Mouse (Mus musculus) neural tube, embryonic 15.5 days (tissue): ENCODE measurements around the gene Gm48552. TPM values are rescaled to one million over a fixed set of nuclear protein-coding genes. Genes with fewer than 3 reads are reported as not detected.

Experiments used
- ATAC-seq: fragments of 200-750 bp; cut with Nextera tagmentation; 2 replicates; pipeline ENCODE4 v1.8.0; 2017; ENCODE audit warnings: mild to moderate bottlenecking, moderate TSS enrichment, moderate library complexity; ENCODE audit not compliant: low FRiP score
- H3K27ac ChIP-seq: fragments of 300-500 bp; sonication (generic); replicated peaks from 2 replicates; pipeline ENCODE4 v1.5.1; 2015; ENCODE audit warnings: mild to moderate bottlenecking, inconsistent platforms
- H3K27me3 ChIP-seq: fragments of 300-500 bp; sonication (generic); replicated peaks from 2 replicates; pipeline ENCODE4 v1.6.1; 2015; ENCODE audit warnings: inconsistent platforms
- H3K36me3 ChIP-seq: fragments of 300-500 bp; sonication (generic); 2 replicates; pipeline ENCODE4 v1.6.1; 2015; ENCODE audit warnings: inconsistent platforms
- H3K4me1 ChIP-seq: fragments of 300-500 bp; sonication (generic); 2 replicates; pipeline ENCODE4 v1.6.1; 2015; ENCODE audit warnings: inconsistent platforms
- H3K4me2 ChIP-seq: fragments of 300-500 bp; sonication (generic); 2 replicates; pipeline ENCODE4 v1.6.1; 2015; ENCODE audit warnings: inconsistent platforms, mild to moderate bottlenecking, moderate library complexity
- H3K4me3 ChIP-seq: fragments of 300-500 bp; sonication (generic); replicated peaks from 2 replicates; pipeline ENCODE4 v1.5.1; 2015; ENCODE audit warnings: mild to moderate bottlenecking, inconsistent platforms
- H3K9ac ChIP-seq: fragments of 300-500 bp; sonication (generic); replicated peaks from 2 replicates; pipeline ENCODE4 v1.6.1; 2015; ENCODE audit warnings: mild to moderate bottlenecking, inconsistent platforms
- H3K9me3 ChIP-seq: fragments of 300-500 bp; sonication (generic); replicated peaks from 2 replicates; pipeline ENCODE4 v1.6.1; 2016; ENCODE audit warnings: inconsistent platforms
- whole genome bisulfite sequencing: fragments of 180-500 bp; shearing (Covaris S2); methylation state at CpG from one replicate; pipeline ENCODE4 v1.1.7; 2015; ENCODE audit warnings: mixed read lengths; 5-methylcytosine and 5-hydroxymethylcytosine counted together
- polyA plus RNA-seq: library from polyadenylated mRNA; unstranded; fragments of >200 nt; fragmentation: Nextera tagmentation; extraction: Ambion mirVana; gene quantifications from 2 replicates; pipeline ENCODE4 v1.2.1, GENCODE M21; 2015

The Gm48552 gene
- polyA plus RNA-seq, 1 experiment from 2014 or later: 3.4 TPM

DNA sequence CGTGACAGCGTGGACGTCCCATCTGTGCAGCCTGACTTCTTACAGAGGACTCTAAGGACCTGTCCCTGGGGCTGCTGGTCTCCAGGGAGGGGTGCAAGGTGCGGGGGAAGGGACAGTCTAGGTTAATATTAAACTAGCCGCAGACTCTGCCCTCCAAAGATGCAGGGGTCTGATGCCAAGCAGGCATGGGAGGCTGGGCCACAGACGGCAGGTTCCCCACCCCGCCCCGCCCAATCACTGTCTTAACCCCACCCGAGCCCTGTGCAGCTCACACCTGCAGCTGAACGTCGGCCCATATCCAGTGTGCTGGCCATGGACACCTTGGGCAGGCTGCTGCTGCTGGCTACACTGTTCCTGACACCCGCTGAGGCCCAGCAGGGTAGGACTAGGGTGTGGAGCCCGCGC is 4.0 kb downstream of the Gm48552 start, which contains the start of gene Smim24:
Gene Smim24 (plus strand): TSS at position 271 of the 405 bp plus-strand sequence.
- Histone ChIP-seq H3K4me1 (peaks cover 43% of the 10 kb centered on the region), H3K4me2 (peak within 1 kb of the TSS; percentile 50), H3K36me3 (peaks cover 20% of the 10 kb centered on the region), H3K9ac (peak within 1 kb of the TSS; percentile 17; the same call in 1 of the 2 replicates), H3K9me3 (no peaks in the 10 kb centered on the region), H3K27me3 (no peaks in the 10 kb centered on the region), H3K4me3 (peak within 1 kb of the TSS; percentile 17; the same call in 1 of the 2 replicates), H3K27ac (0 out of 2 replicates have a peak within 1 kb of the TSS, but pooled peaks have one; percentile 13)
- 69% methylated on average over 14 of the region's 14 CpGs for WGBS
- ATAC-seq: no peak

DNA sequence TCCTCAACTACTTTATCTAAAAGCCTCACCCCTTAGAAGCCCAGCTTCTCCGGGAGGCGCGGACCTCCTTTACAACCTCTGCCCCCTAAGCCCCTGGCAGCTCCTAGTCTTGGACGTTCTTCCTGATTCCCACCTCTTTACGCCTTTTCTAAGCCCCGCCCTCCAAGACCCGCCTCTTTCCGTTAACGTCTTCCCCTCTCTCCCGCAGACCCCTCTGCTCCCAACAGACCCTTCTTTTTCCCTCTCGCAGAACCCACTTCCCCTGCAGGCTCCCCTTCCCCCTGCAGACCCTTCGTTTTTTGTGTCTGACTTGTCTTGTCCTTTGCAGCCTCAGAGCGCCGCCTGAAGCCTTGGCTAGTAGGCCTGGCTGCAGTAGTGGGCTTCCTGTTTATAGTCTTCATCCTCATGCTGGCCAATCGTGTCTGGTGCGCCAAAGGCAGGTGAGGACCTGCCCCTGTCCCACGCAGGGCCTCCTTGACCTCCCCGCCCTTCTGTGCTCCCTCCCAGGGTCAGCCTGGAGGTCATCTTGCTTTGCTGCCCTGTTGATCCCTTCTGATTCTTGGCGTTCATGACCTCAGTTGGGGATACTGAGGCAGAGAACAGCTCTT is 4.8 kb downstream of the Gm48552 start:
- WGBS: 12% methylated on average over 19 of the region's 19 CpGs
- Histone ChIP-seq H3K4me3 (peak overlapping the region; percentile 17; the same call in 1 of the 2 replicates), H3K9me3 (no peaks in the 10 kb centered on the region), H3K4me2 (peak overlapping the region; percentile 50), H3K36me3 (peaks cover 12% of the 10 kb centered on the region), H3K9ac (peak overlapping the region; percentile 17; the same call in 1 of the 2 replicates), H3K27ac (0 out of 2 replicates have a peak overlapping the region, but pooled peaks have one; percentile 13), H3K4me1 (peaks cover 45% of the 10 kb centered on the region), H3K27me3 (no peaks in the 10 kb centered on the region)
- ATAC-seq: no peak

DNA sequence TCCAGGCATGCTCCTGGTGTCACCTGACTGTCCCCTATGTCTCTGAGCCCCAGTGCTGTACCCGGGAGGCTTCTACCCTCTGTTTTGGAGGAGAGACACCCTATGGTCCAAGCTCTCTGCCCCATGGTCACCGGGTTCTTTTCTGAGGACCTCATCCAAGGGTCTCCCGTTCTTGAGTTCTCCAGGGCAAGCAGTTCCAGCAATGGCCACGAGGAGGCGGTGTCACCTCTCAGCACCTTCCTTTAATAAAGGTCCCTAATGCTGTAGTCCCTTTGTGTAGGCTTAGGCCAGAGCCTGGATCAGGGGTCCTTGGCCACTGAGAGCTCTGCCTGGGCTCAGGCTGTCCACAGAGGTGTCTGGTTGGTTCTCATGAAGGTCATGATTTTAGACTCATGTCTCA is 6.3 kb downstream of the Gm48552 start:
- WGBS: 16% methylated on average over 5 of the region's 5 CpGs
- ATAC-seq: no peak
- H3K4me1 ChIP-seq: peaks cover 38% of the 10 kb centered on the region
- H3K9me3 ChIP-seq: no peaks in the 10 kb centered on the region
- H3K36me3 ChIP-seq: peaks cover 21% of the 10 kb centered on the region
- no peak overlapping the region for H3K4me2 ChIP-seq
- H3K27me3 ChIP-seq: no peaks in the 10 kb centered on the region
- no peak overlapping the region for H3K9ac ChIP-seq
- no peak overlapping the region for H3K27ac ChIP-seq
- H3K4me3 ChIP-seq: no peak overlapping the region

DNA sequence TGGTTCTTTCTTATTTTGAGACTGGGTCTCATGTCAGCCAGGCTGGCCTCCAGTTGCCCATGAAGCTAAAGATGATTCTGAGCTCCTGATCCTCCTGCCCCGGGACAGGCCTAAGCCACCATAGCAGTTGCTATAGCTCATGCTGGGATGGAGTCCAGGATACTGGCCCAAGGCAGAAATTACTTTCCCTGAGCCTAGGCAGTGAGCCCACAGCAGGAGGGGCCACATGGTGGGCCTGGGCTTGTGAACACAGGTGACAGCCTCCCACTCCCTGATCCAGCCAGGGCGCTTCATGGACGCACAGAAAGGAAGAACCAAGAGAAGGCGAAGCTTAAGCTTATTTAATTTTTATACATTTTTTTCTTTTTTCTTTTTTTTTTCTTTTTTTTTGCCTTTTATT is 7.1 kb downstream of the Gm48552 start:
- Histone ChIP-seq H3K4me1 (peaks cover 40% of the 10 kb centered on the region), H3K9me3 (no peaks in the 10 kb centered on the region), H3K27ac (peak overlapping the region; percentile 48), H3K4me3 (no peak overlapping the region), H3K36me3 (peaks cover 28% of the 10 kb centered on the region), H3K4me2 (no peak overlapping the region), H3K9ac (no peak overlapping the region), H3K27me3 (no peaks in the 10 kb centered on the region)
- 78% methylated on average over 4 of the region's 4 CpGs for WGBS
- no peak for ATAC-seq

DNA sequence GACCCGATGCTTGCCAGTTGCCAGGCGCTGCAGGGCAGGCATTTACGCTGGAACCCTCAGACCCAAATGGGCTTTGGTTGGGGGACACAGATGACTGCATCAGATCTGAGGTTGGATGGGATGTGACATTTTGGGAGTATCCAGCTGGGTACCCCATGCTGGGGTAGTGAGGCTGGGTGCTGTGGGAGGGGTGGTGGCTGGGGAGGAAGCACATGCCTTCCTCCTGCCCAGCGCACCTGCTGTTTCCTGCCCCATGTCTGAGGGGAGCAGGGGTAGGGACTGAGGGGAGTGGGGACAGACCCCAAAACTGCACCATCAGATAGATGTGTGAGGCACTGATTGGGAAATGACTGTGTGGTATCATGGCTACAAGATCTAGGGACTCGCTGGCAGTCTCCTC is 7.9 kb downstream of the Gm48552 start:
- peak overlapping the region; percentile 48 for H3K27ac ChIP-seq
- peaks cover 48% of the 10 kb centered on the region for H3K4me1 ChIP-seq
- WGBS: 57% methylated on average over 5 of the region's 5 CpGs
- no peak overlapping the region for H3K9ac ChIP-seq
- H3K4me3 ChIP-seq: no peak overlapping the region
- H3K36me3 ChIP-seq: peaks cover 23% of the 10 kb centered on the region
- ATAC-seq: no peak
- H3K4me2 ChIP-seq: no peak overlapping the region
- no peaks in the 10 kb centered on the region for H3K27me3 ChIP-seq
- no peaks in the 10 kb centered on the region for H3K9me3 ChIP-seq

DNA sequence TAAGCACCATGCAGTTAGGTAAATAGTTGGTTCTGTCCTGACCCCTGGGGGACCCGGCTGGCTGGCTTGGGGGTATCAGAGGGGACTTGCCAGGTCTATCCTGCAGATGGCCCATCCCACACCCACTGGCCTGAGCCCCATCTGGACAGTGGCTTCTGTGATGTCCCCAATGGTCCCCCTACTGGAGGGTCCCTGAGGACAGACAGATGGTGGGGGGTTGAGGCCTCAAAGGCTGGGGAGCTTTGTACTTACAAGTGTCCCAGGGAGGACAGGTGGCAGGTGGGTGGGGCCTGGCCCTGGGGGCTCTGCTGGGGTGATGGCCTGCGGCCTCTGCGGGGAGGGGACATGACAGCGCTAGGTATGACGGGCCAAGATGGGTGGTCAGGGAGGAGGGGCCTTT is 10.5 kb downstream of the Gm48552 start:
- 69% methylated on average over 5 of the region's 5 CpGs for WGBS
- no peak overlapping the region for H3K9ac ChIP-seq
- no peak overlapping the region for H3K4me2 ChIP-seq
- peaks cover 53% of the 10 kb centered on the region for H3K4me1 ChIP-seq
- H3K36me3 ChIP-seq: peaks cover 26% of the 10 kb centered on the region
- no peak overlapping the region for H3K27ac ChIP-seq
- no peak for ATAC-seq
- no peaks in the 10 kb centered on the region for H3K27me3 ChIP-seq
- no peak overlapping the region for H3K4me3 ChIP-seq
- H3K9me3 ChIP-seq: no peaks in the 10 kb centered on the region

DNA sequence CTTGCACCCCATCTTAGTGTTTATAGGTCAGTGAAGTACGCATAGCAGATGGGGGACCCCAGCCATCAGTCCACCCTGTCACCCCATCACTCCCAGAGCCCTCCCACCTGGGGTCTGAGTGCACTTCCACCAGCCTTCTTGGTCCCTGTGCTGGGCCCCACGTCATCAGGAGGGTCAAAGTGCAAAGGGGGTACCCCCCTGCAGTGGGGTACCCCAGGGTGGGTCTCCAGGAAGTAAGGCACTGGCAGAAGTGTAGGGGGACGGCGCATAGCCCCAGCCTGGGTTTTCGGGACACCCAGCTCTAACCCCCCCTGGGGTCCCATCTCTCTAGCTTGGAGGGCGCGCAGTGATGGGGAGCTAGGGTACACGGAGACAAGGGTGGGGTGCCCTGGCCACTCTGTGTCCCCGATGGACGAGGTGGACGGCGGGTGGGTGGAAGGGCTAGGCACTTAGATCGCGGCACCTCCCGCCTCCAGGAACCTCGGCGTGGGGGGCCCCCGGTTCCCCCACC is 11.0 kb downstream of the Gm48552 start:
- Histone ChIP-seq H3K36me3 (peaks cover 31% of the 10 kb centered on the region), H3K9me3 (no peaks in the 10 kb centered on the region), H3K4me2 (peak overlapping the region; percentile 8; the same call in 1 of the 2 replicates), H3K27ac (no peak overlapping the region), H3K27me3 (no peaks in the 10 kb centered on the region), H3K4me1 (peaks cover 53% of the 10 kb centered on the region), H3K9ac (no peak overlapping the region), H3K4me3 (no peak overlapping the region)
- 75% methylated on average over 18 of the region's 18 CpGs for WGBS
- no peak for ATAC-seq

DNA sequence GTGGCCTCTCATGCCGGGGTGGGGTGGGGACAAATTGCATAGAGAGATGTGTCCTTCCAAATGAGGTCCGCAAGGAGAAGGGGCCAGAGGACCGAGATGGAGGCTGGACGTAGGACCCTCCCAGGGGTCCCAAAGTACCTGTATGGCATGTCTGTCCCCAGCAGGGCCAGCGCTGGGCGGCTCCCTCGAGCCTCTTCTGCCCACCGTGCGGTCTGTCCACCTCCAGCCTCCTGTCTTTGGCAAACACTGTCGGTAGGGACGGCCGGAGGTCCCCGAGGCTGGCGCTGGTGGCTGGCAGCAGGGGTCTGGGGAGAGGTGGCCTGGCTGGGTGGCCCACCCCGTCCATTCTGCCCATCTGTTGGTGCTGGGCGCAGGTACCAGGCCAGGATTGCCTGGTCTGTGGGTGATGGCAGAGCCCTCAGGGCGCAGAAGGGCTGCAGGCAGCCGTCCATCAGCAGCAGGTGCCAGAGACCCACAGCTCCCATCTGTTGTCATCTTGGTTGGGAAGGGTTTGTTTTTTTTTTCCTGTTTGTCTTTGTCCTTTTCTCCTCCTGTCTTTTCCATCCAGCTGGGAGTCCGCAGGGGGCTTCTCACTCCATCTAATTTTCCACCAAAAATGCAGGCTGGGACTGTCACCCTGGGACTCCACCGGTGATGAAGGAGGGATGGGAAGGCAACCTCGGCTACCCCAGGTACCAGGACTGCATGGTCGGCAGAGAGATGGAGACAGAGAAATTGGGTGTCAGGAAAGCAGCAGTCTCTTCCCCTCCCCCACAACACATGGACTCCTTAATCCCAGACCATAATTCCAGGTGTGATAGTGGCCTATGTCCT is 11.8 kb downstream of the Gm48552 start:
- Histone ChIP-seq H3K4me2 (peak overlapping the region; percentile 8), H3K27me3 (no peaks in the 10 kb centered on the region), H3K4me1 (peaks cover 53% of the 10 kb centered on the region), H3K4me3 (no peak overlapping the region), H3K9me3 (no peaks in the 10 kb centered on the region), H3K9ac (no peak overlapping the region), H3K27ac (peak overlapping the region; percentile 82), H3K36me3 (peaks cover 37% of the 10 kb centered on the region)
- ATAC-seq: no peak
- 45% methylated on average over 22 of the region's 22 CpGs for WGBS

DNA sequence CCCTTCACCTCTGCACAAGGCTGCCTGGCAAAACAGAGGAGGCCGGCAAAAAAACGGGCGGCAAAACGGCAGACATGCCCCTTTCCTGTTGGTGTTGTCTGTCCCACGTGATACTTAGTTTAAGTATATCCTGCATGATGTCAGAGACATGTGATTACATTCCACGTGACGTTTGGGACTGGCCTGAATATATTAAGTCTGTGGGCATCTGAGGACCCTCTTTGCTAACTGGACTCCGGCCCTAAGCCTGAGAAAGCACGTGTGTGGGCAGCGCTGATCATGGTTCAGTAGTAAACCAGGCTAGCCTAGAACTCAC is 12.4 kb downstream of the Gm48552 start:
- Histone ChIP-seq H3K4me2 (peak overlapping the region; percentile 15; the same call in 1 of the 2 replicates), H3K9me3 (no peaks in the 10 kb centered on the region), H3K36me3 (peaks cover 42% of the 10 kb centered on the region), H3K4me1 (peaks cover 52% of the 10 kb centered on the region), H3K9ac (0 out of 2 replicates have a peak overlapping the region, but pooled peaks have one; percentile 17), H3K4me3 (no peak overlapping the region), H3K27ac (peak overlapping the region; percentile 82), H3K27me3 (no peaks in the 10 kb centered on the region)
- no peak for ATAC-seq
- WGBS: 30% methylated on average over 10 of the region's 10 CpGs

DNA sequence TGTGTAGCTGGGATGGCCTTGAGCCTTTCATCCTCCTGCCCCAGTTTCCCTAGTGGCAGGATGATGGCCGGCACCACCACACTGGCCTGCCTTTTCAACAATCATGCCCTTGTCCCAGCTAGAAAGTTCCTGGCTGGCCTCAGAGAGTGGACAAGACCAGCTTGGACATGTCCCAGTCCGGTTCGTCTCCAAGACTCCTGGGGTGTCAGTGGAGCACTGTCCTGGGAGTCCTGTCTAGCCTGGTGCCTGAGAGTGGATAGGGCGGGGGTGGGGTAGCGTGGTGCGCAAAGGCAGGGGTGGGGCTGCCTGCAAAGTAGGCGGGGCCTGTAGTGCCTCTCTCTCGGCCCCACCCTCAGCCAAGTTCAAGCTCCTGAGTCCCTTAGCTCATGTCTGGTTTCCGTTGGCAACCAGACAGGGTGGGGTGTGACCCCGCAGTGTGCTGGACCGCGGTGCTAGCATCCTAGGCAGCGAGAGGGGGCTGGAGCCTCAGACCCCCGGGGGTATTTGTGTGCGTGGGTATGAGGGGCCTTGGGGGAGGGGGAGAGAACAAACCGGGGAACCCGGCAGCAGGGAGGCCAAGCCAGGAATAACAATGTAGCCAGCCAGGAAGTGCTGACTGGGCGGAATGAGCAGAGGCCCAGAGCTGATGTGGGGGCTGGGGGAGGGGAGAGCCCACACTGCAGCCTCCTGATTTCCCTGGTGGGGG is 12.9 kb downstream of the Gm48552 start:
- H3K4me1 ChIP-seq: peaks cover 50% of the 10 kb centered on the region
- no peaks in the 10 kb centered on the region for H3K9me3 ChIP-seq
- peak overlapping the region; percentile 82 for H3K27ac ChIP-seq
- 10% methylated on average over 17 of the region's 18 CpGs for WGBS
- 0 out of 2 replicates have a peak overlapping the region, but pooled peaks have one; percentile 17 for H3K9ac ChIP-seq
- H3K36me3 ChIP-seq: peaks cover 47% of the 10 kb centered on the region
- peak; percentile 48 for ATAC-seq
- H3K4me2 ChIP-seq: peak overlapping the region; percentile 25; the same call in 1 of the 2 replicates
- no peaks in the 10 kb centered on the region for H3K27me3 ChIP-seq
- no peak overlapping the region for H3K4me3 ChIP-seq

DNA sequence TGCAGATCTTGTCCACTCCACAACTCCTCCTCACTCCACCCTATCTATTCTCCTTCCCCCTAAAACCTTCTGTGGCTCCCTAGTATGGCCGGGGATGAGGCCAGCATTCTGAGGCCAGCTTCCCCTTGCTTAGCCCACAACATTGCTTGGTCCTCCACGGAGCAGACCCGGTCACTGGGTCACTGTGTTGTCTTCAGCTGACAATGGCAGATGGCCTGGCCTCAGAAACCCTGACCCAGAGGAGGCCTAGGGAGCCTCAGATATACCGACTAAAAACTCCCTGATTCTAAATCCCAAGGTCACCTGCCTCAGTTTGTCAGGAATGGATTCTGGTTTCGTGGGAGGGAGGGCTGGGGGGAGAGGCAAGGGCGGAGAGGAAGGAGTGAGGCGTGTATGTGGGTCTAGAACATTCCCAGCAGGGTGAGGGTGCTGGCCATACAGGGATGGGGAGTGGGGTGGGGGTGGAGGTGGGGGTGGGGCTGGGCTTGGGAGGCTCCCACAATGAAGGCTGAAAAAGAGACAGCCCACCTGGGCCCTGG is 13.5 kb downstream of the Gm48552 start:
- H3K36me3 ChIP-seq: peaks cover 52% of the 10 kb centered on the region

More for the DNA sequence above, 13.5 kb downstream of the Gm48552 start:
- Histone ChIP-seq H3K9me3 (no peaks in the 10 kb centered on the region), H3K4me1 (peaks cover 54% of the 10 kb centered on the region), H3K27me3 (no peaks in the 10 kb centered on the region), H3K9ac (no peak overlapping the region), H3K4me2 (peak overlapping the region; percentile 25; the same call in 1 of the 2 replicates), H3K27ac (peak overlapping the region; percentile 82), H3K4me3 (no peak overlapping the region)
- WGBS: 13% methylated on average over 7 of the region's 7 CpGs
- ATAC-seq: peak; percentile 12; the same call in 1 of the 2 replicates
